Mouse (Mus musculus): ENCODE measurements around the gene Cfdp1.

- TF ChIP-seq POU5F1 (IDR thresholded peaks at IDR 0.05; ENCODE audit: borderline replicate concordance, low read length): no peak
- TF ChIP-seq NANOG (IDR thresholded peaks at IDR 0.05; ENCODE audit: borderline replicate concordance, low read length): no peak
- no peak for TF ChIP-seq CTCF (conservative IDR thresholded peaks at IDR 0.05; ENCODE audit: low read length)
Observed at GRCm38 (mm10) chr8:111875758-111876157, 21.7 kb upstream of the Cfdp1 start.

All from E14TG2a.4 (cell line).